Mouse (Mus musculus): ENCODE measurements around the gene BC048562. TPM values are rescaled to one million over a fixed set of nuclear protein-coding genes. Genes with fewer than 3 reads are reported as not detected.

Gene BC048562
- total and polyA plus RNA-seq, 3 experiments, result not detected

GRCm38 (mm10) chr9:108490559-108491285 lies 54.4 kb downstream of the BC048562 start, which contains the start of gene Usp19 (continued):
- TF ChIP-seq NRF1 (IDR thresholded peaks at IDR 0.05; ENCODE audit: insufficient read depth, low read depth, low read length, poor library complexity, severe bottlenecking), result peak; percentile 32; the same call in 1 of the 2 replicates
- no peak for TF ChIP-seq BHLHE40 (IDR thresholded peaks at IDR 0.05; ENCODE audit: borderline replicate concordance, low read depth, low read length)
- TF ChIP-seq SIN3A (IDR thresholded peaks at IDR 0.05; ENCODE audit: low read length), result peak; percentile 62
- no peak; the same call in 1 of the 2 replicates for TF ChIP-seq MAX (IDR thresholded peaks at IDR 0.05; ENCODE audit: low read length)
- no peak for TF ChIP-seq RCOR1 (IDR thresholded peaks at IDR 0.05; ENCODE audit: low read depth, low read length)
- no peak for TF ChIP-seq USF1 (IDR thresholded peaks at IDR 0.05; ENCODE audit: low read depth, low read length)
- no peak for TF ChIP-seq GATA1 (IDR thresholded peaks at IDR 0.05; ENCODE audit: low read depth, low read length)
- no peak for TF ChIP-seq ZNF384 (IDR thresholded peaks at IDR 0.05; ENCODE audit: low read depth, low read length)
- no peak for TF ChIP-seq JUND (IDR thresholded peaks at IDR 0.05; ENCODE audit: low read depth, low read length)
- TF ChIP-seq MEF2A (IDR thresholded peaks at IDR 0.05; ENCODE audit: extremely low read depth, insufficient replicate concordance, low read depth, low read length, poor library complexity, severe bottlenecking), result no peak
- no peak for TF ChIP-seq MYC (IDR thresholded peaks at IDR 0.05; ENCODE audit: low read depth, low read length)
- TF ChIP-seq HCFC1 (IDR thresholded peaks at IDR 0.05; ENCODE audit: low read depth, low read length), result peak; percentile 90
- peak; percentile 84; the same call in 1 of the 2 replicates for TF ChIP-seq E2F4 (IDR thresholded peaks at IDR 0.05; ENCODE audit: borderline replicate concordance, low read depth, low read length)
- peak; percentile 34 to 75; a peak in 2 of 4 replicates for TF ChIP-seq POLR2A (IDR thresholded peaks at IDR 0.05; ENCODE audit: control insufficient read depth in 1 of 2, insufficient read depth in 1 of 2, low read depth in 1 of 2, low read length in 2 of 2, poor library complexity in 1 of 2)
- no peak for TF ChIP-seq SMC3 (IDR thresholded peaks at IDR 0.05; ENCODE audit: low read depth, low read length)

- Histone ChIP-seq H3K36me3 (ENCODE audit: control insufficient read depth in 1 of 2, insufficient read depth in 2 of 2, low read length in 2 of 2) (peaks cover 5 to 17% of the 10 kb centered on the region in 2 experiments; a peak in 3 of 4 replicates), H3K9me3 (replicated peaks; ENCODE audit: insufficient read depth, low read length) (no peaks in the 10 kb centered on the region), H3K4me1 (ENCODE audit: control insufficient read depth in 1 of 2, insufficient read depth in 2 of 2, low read length in 2 of 2) (peaks cover 4 to 9% of the 10 kb centered on the region in 2 experiments), H3K27me3 (ENCODE audit: control insufficient read depth in 1 of 2, insufficient read depth in 2 of 2, low read length in 2 of 2) (no peaks in the 10 kb centered on the region), H3K27ac (ENCODE audit: control insufficient read depth, low read depth, low read length) (peak overlapping the region; percentile 91), H3K4me3 (ENCODE audit: control insufficient read depth in 1 of 2, insufficient read depth in 1 of 2, low read depth in 2 of 2, low read length in 2 of 2) (peak overlapping the region; percentile 92 to 93), H3K9ac (ENCODE audit: control insufficient read depth, low read depth, low read length, poor library complexity, severe bottlenecking) (peak overlapping the region; percentile 95), H3K79me2 (ENCODE audit: control insufficient read depth, insufficient read depth, low read length, poor library complexity) (peaks cover 23% of the 10 kb centered on the region)
- DNase-seq (ENCODE audit: low read depth, low spot score), result no peak
- no peak for TF ChIP-seq HCFC1 (IDR thresholded peaks at IDR 0.05; ENCODE audit: low read depth, low read length)
- peak; percentile 2; the same call in 1 of the 2 replicates for TF ChIP-seq GATA1 (IDR thresholded peaks at IDR 0.05; ENCODE audit: low read depth, low read length)
Observed at GRCm38 (mm10) chr9:108491286-108491580, 55.0 kb downstream of the BC048562 start.

- no peaks in the 10 kb centered on the region for H3K27me3 ChIP-seq (ENCODE audit: control insufficient read depth in 1 of 2, insufficient read depth in 2 of 2, low read length in 2 of 2)
- H3K27ac ChIP-seq (ENCODE audit: control insufficient read depth, low read depth, low read length), result no peak overlapping the region
- peaks cover 5 to 21% of the 10 kb centered on the region in 2 experiments; a peak in 3 of 4 replicates for H3K36me3 ChIP-seq (ENCODE audit: control insufficient read depth in 1 of 2, insufficient read depth in 2 of 2, low read length in 2 of 2)
- H3K79me2 ChIP-seq (ENCODE audit: control insufficient read depth, insufficient read depth, low read length, poor library complexity), result peaks cover 23% of the 10 kb centered on the region
- peak overlapping the region; percentile 92 to 93 for H3K4me3 ChIP-seq (ENCODE audit: control insufficient read depth in 1 of 2, insufficient read depth in 1 of 2, low read depth in 2 of 2, low read length in 2 of 2)
- H3K4me1 ChIP-seq (ENCODE audit: control insufficient read depth in 1 of 2, insufficient read depth in 2 of 2, low read length in 2 of 2), result peaks cover 4 to 9% of the 10 kb centered on the region in 2 experiments
- no peak for TF ChIP-seq KAT2A (conservative IDR thresholded peaks at IDR 0.05; ENCODE audit: low read depth, low read length)
- H3K9ac ChIP-seq (ENCODE audit: control insufficient read depth, low read depth, low read length, poor library complexity, severe bottlenecking), result peak overlapping the region; percentile 95
- H3K9me3 ChIP-seq (replicated peaks; ENCODE audit: insufficient read depth, low read length), result no peaks in the 10 kb centered on the region
- peak; percentile 31 for DNase-seq (ENCODE audit: low read depth, low spot score)
Observed at GRCm38 (mm10) chr9:108492043-108492750, 55.9 kb downstream of the BC048562 start.
